Mouse (Mus musculus) ES-Bruce4 (cell line): ENCODE measurements around the gene Adal.

Experiments used
- CTCF ChIP-seq: IDR thresholded peaks from one replicate; pipeline ENCODE4 v1.8.1; 2011; ENCODE audit warnings: low read depth, low read length
- EP300 ChIP-seq: IDR thresholded peaks from 2 replicates; pipeline ENCODE4 v1.6.1; 2011; ENCODE audit warnings: low read depth, low read length; ENCODE audit not compliant: insufficient read depth
- POLR2A ChIP-seq: IDR thresholded peaks from one replicate; pipeline ENCODE4 v1.8.1; 2011; ENCODE audit warnings: low read length; ENCODE audit not compliant: insufficient read depth

DNA sequence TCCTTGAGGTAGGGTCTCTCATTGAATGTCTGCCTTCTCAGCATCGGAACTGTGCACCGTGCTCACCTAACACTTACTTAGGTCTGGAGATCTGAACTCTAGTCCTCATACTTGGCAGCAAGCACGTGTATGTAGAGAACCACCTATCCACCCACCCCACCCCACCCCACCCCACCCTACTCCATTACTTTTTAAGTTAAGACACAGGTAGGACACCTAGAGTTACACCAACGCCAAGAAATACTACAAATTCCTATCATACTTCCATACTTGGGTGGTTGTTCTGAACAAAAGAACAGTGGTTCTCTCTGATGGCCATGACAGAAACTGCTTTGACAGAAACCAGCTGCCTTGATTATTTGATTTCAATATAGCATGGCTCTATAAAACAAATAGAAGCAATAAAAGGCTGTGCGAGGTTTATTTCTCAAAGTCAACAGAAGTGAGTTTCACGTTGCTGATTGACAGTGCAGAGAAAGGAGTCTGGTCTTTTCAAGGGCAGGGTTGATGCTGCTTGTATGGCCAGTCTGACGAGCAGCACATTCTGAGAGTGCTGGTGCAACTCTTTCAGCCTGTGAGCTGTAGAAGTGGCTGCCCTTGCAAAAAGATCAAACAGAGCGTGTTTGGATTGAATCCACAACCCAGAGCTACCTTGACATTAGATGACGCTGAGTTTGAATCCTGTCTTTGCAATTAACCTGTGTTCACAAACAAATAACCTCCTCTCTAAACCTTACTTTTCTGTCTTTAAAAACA lies 11.2 kb upstream of the Adal start:
- TF ChIP-seq CTCF (no peak), POLR2A (no peak), EP300 (no peak)
